Mouse (Mus musculus) hindlimb bud, embryonic 11.5 days (tissue): Measurements from ENCODE around the gene Psmd9.

Experiments used
- DNase-seq: peaks from one replicate; pipeline ENCODE4 v3.0.0-alpha.2; 2012; ENCODE audit warnings: low read depth, low spot score; ENCODE audit errors: extremely low spot score

The Psmd9 gene

GRCm38 (mm10) chr5:123169284-123169683 lies at the start of gene Psmd9:
Gene Psmd9, plus strand, starts transcription at chr5:123169413.
- no peak for DNase-seq

- DNase-seq, result no peak
Observed at GRCm38 (mm10) chr5:123120624-123121215, 48.5 kb upstream of the Psmd9 start.

DNA sequence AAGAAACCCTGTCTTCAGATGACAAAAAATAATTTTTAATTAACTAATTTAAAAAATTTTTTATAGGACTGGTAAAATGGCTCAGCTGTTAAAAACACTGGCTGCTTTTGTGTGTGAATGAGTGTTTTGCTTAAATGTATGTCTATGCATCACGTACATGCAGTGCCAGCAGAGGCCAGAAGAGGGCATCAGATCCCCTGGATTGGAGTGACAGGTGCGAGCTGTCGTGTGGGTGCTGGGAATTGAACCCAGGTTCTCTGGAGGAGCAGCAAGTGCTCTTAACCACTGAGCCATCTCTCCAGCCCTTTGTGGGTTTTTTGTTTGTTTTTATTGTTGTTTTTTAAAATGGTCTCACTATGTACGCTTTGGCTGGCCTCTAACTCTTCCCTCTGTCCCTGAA lies 47.0 kb upstream of the Psmd9 start:
- no peak for DNase-seq

DNA sequence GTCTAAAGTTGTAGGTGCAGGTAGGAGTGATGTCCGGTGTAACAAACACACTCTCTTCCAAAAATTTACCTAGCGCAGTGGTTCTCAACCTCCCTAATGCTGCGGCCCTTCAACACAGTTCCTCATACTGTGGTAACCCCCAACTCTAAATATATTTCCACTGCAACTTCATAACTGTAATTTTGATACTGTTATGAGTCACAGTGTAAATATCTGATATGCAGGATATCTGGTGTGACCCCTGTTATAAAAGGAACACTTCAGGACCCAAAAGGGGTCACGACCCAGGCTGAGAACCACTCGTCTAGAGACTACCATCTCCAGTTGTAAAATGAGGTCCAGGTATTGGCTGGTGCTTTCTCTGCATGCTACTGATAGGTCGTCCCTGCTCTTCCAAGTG lies 44.1 kb upstream of the Psmd9 start:
- no peak for DNase-seq

GRCm38 (mm10) chr5:123125638-123126406 lies 43.4 kb upstream of the Psmd9 start:
- no peak for DNase-seq

DNA sequence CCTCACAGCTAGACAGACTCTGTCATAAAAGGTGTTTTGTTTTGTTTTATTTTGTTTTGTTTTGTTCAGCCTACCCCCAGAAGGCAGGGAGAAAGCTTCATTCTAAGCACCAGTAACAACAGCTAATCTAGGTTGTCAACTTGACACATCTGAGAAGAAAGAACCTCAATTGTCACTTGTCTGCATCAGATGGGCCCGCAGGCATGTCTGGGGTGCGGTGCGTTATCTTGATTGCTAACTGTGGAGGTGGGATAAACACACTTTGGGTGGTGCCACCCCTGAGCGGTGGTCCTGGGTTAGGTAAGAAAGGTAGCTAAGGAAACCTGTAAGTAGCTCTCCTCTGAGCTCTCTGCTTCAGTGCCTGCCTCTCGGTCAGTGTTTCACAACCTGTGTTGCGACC lies 42.2 kb upstream of the Psmd9 start:
- DNase-seq, result no peak

GRCm38 (mm10) chr5:123128426-123129169 lies 40.6 kb upstream of the Psmd9 start:
- no peak for DNase-seq

DNA sequence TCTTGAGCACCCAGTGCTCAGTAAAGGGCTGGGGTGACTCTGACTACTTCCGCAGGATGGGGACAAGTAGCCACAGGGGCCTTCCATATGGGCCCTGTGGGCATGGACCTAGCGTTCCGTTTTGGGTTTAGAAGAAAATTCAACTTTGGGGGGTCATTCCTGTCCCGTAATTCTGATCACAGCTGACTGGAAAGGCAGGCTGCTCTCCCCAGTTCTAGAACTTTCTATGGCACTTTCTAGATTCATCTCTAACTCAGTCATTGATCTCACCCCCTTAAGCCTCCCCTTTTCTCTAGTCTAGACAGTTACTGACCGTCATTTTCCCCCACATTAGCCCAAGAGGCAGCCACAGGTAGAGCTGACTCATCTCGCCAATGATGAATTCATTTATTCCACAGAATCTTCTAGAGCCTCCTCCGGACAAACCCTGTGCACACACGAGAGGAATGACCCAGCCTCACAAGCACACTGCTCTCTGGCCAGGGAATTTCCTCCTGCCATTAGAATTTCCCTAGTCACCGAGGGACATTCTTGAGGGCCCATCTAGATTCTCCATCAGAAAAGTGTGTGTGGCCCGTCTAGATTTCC lies 39.9 kb upstream of the Psmd9 start:
- no peak for DNase-seq

DNA sequence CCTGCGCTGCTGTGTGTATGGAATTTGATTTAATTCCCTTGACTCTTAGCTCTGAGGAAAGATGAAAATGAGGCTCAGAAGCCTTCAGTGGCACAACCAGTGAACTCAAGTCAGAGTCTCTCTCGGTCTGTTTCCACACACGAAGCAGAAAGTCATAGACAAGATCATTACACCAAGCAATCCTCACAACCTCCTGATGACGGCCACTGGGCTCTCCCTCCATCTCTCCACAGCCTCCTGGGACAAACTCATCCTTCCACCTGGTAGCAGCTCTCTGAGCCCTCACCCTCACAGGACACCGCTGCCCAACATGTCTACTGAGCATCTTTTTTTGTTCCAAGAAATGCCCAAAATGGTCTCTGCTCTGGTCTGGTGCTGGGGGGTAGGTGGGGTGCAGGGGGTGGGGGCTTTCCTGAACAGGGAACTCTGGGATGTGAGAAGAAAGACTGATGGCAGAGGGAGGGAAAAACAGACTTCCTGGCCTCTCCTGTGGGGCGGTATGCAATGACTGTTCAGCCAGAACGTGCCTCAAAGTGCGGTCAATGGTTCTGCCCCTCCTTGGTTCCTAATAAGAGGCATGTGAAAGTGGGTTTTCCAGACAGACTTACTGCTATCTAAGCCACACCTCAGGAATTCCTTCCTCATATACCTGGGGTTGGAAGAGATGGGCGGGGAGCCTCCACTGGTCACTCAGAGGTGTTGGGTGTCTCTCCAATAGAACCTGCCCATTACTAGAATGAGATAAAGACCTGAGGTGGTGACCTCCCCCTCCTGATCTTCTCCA lies 39.0 kb upstream of the Psmd9 start:
- DNase-seq, result no peak

- DNase-seq, result no peak
Observed at GRCm38 (mm10) chr5:123130814-123131148, 38.4 kb upstream of the Psmd9 start.

GRCm38 (mm10) chr5:123132308-123133071 lies 36.7 kb upstream of the Psmd9 start, which contains the start of gene Rhof:
Gene Rhof, minus strand, starts transcription at chr5:123132692.
- no peak for DNase-seq

DNA sequence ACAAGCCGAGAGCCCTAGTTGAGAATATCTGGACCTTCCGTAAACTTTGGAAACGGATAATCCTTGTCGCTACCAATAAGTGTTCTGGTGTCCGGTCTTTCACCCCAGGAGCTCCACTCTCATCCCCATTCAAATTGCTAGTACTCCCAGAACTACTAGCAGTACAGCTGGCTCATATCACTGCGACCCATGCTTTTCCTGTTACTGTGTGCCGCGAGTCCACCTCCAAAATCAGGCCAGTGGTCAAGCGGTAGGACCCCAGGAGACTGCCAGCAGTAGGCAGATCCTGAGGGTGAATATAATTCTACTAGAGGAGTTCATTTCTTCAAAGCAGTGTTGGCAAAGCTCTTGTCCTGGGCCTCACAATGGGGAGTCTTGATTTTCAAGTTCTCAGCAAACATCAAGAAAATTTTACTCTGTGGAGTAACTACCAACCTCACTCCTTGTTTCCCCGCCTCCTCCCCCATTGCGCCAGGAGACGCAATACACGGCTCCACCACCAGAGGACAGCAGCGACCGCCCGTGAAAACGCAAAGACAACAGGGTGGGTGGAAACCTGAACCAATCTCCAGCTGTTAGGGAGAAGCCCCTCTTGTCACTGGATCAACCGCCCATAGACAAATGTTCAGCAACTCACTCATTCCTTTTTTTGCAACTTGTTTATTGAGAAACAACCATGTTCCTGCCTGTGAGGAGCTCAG lies 36.0 kb upstream of the Psmd9 start:
- no peak for DNase-seq

DNA sequence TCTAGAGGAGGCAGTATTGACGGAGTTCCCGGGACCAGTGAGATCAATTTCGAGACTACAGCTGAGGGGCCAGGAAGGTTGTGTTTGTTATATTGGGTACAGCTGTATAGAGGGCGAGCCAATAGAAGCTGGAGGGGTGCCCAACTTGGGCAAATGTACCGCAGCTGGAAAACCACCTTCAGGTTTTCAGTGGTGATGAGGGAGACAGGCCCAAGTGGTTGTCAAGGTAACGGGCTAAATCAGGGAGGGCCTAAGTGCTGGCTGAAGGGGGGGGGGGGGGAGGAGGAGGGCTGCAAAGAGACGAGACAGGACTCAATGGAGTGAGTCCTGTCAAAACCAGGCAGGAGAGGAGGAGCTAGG lies 35.4 kb upstream of the Psmd9 start:
- no peak for DNase-seq

DNA sequence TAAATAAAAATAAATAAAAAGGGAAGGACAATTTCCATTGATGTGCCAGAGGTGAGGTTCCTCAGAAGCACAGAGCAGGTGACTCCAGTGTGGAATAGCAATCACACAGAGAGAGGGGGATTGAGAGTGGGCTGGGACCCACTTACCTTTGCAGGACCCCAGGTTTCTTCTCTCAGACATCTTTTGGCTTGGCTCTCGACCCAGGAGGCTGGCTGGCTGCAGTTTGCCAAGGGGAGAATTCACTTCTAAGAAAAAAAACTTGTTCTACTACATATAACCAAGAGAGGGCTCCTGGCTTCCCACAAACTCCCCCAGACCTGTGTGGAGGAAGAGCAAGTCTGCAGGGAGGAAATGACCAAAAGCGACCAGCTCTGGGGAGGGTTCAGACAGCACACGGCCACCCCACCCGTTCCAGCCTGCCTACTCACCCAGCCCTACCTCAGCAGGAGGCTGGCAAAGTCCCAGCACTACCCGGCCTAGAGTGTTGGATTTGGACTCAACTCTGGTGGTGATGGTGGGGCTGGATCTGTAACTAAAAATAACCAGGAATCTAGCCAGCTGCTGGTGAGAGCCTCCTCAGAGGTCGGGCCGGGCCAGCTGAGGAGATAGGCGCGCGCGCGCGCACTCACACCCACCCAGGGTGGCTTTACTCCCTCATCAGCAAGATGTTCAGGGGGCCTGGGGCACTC lies 34.9 kb upstream of the Psmd9 start:
- no peak for DNase-seq

DNA sequence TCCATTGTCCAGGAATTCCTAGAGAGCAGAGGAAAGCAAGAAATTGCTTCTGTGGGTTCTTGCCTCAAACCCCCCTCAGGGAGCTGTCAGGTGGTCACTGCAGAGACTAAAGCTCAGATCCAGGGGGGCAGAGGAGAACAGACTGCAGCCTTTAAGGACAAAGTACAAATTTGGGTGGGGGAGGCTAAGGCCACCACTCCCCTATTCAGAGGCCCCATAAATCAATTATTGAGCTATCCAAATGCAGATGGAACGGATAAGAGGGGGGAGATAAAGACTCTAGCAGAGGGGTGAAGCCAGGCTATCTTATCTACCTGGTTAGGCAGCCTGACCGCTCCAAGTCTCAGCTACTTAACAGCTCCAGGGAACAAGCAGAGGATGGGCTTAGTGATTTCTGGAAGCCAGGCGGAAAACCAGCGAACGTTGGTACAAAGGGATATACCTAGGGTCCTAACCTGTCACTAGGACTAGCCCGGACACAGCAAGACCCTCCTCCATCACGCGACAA lies 34.3 kb upstream of the Psmd9 start:
- DNase-seq, result no peak

DNA sequence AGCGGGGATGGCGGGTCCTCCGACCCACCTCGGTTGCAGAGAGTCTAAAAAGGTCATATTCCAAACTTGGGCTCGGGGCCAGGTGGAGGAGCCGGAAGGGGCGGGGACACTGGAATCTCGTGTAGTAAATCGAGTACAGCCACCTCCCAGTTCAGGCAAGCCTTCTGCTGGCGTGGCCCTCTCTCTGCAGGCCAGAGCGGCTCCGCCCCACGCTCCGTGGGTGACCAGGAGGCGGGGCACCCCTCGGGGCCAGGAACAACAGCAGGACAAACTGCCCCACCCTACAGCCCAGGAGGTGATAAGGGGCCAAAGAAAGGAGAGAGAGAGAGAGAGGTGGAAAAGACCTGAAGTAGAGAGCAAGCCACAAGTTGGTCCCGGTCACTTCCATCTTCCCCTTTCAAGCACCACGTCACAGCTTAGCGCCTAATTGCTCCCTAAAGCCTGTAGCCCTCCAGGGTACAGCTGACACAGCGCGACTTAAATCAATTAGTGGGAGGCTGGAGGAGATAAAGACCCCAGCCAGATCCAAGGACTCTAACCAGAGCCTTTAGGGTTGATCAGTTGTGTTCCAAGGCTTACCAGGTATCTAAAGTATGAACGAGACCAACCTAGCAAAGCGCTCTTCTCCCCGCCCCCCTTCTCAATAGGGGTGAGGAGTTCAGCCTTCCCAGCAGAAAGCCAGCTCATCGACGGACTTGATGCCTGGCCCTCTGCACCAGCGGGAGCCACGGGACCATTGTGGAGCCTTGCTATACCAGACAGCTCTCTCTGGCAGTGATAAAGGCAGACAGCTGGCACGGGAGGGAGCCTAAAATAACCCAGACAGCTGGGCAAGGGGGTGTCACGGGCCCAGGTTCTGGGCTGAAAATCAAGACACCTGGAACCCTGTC lies 33.5 kb upstream of the Psmd9 start:
- DNase-seq, result no peak

DNA sequence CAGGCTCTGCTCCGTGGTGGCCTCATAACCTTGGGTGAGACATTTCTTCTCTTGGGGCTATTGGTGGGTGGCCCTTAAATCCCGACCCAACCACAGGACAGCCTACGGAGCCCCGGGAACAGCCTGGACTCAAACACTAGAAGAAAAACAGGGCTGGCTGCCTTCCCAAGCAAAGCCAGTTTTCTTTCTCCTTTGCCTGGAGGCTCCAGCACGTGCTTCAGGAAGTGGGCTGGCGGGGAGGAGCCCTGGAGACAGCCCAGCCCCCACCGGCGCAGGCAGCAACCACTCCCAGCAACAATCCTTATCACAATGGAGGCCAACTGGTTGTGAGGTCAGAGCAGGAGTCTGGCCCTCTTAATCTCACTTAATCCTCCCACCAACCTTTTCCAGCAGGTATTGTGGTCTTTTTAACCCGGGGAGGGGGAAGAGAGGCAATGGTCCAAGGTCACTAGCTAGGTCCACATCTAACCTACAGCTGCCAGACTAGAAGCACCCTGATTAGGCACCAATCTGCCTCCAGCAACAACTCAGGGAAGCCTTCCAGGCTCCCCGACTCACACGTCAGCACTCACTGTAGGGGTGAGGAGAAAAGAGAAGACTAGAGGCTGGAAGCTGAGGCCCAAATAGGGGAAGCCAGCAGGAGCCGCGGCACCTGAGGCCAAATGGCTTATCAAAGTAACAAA lies 32.7 kb upstream of the Psmd9 start:
- DNase-seq, result no peak
